Mouse (Mus musculus) bone marrow, adult 2 months (tissue): Measurements from ENCODE around the gene Pcbp3.

Experiments used
- CTCF ChIP-seq: fragments of 200-500 bp; IDR thresholded peaks from 2 replicates; pipeline ENCODE4 v1.5.1; 2011; ENCODE audit warnings: low read length, control low read depth; ENCODE audit not compliant: control insufficient read depth, insufficient read depth
- POLR2A ChIP-seq: fragments of 200-500 bp; IDR thresholded peaks from 2 replicates; pipeline ENCODE4 v1.6.1; 2011; ENCODE audit warnings: low read depth, mild to moderate bottlenecking, control low read depth, low read length, borderline replicate concordance; ENCODE audit not compliant: control insufficient read depth

DNA sequence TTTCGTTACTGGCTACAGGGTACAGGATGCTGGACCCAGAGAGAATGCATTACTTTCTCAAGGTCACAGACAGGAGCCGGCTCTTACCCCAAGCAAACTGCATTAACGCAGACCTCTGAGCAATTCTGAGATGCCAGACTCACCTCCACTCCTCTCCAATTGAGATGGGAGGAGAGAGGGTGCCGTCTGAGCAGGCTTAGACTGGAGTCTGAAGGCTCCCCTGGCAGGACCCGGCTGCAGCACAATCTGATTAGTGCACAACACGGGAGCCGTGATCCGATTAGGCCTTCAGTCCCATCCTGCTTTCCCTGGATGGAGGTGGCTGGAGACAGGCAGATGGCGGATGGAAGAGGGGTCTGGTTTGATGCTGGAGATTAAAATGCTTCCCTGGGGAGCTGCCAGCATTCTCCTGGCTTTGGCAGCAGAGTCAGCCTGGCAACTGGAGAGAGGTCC lies 46.4 kb upstream of the Pcbp3 start:
- TF ChIP-seq CTCF, result no peak
- no peak for TF ChIP-seq POLR2A
